Mouse (Mus musculus) cerebellum, adult 11 months (tissue): ENCODE results near the gene Rbm28.
"Not testable (repeated sequence)": the region's sequence is repeated elsewhere in the genome, so short reads cannot be mapped to it uniquely, and the experiment has no call there.

Source experiments
- DNase-seq: peaks from one replicate; pipeline ENCODE4 v3.0.0; 2022

Gene Rbm28

DNA sequence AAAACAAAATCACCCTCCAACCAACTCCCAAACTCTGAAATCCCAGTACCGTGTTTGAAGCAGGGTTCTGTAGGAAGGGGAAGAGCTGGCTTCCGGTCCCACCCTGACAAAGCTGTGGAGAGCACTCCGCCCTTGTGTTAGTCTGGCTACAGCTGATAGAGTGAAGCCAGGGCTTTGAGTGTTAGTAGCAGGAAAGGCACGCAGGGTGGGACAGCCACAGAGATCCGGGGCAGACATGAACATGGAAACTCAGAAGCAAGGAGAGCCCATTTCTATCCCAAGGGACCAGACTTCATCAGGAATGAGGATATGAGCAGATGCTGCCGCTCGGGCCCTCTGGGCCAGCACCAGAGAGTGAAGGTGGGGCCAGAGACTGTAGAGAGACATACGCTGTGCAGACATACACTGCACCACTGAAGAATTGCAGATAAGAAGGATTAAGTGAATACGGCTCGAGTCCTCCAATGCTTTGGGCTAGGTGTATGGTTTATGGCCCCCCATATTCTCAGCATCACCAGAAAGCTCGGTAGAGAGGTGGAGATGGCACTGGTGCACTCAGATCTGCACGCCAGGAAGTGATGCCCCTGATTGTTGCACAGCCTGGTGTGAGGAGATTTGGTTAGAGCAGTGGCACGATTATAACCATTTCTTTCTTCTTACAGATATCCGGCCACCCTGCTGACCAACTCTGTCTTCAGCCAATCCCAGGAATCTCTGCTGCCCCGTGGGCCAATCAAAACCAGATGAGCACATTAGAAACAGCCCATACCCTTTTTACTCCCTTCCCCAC, 29.4 kb upstream of the Rbm28 start:
- DNase-seq = no peak

DNA sequence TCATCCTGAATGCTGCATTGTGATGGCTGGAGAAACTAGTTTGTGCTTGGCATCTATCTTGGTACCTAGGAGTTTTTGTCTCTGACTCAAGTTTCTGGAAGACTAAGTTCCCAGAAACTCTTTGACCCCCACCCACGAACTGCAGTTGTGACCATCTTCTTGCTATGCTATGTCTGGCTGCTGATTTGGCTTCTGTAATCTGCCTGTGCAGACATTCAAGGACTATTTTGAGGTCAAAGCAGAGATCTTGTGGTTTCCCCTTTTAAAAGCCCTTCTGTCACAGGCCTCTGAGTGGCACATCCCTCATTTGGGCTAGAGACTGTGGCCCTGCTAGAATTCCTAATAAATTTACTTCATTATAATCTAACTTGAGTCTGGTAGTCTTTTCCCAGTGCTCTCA, 23.1 kb upstream of the Rbm28 start:
- DNase-seq = no peak

DNA sequence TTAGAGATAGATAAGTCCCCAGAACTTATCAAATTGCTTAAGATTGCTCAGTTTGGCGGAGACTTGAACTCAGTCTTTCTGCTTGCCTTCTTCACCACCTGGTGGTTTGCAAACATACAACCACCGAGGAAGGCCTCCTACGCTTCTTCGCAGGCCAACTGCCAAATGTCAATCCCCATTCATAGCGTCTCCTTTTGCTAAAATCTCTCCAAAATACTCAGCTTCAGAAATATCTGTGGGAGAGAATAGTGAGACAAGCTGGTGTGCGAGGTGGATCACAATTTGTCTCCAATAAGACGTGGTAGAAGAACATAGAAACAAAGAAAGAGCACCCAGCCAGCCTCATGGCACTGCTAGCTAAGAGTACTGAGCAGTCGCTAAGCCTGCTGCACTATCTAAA, 15.0 kb upstream of the Rbm28 start:
- no peak for DNase-seq

DNA sequence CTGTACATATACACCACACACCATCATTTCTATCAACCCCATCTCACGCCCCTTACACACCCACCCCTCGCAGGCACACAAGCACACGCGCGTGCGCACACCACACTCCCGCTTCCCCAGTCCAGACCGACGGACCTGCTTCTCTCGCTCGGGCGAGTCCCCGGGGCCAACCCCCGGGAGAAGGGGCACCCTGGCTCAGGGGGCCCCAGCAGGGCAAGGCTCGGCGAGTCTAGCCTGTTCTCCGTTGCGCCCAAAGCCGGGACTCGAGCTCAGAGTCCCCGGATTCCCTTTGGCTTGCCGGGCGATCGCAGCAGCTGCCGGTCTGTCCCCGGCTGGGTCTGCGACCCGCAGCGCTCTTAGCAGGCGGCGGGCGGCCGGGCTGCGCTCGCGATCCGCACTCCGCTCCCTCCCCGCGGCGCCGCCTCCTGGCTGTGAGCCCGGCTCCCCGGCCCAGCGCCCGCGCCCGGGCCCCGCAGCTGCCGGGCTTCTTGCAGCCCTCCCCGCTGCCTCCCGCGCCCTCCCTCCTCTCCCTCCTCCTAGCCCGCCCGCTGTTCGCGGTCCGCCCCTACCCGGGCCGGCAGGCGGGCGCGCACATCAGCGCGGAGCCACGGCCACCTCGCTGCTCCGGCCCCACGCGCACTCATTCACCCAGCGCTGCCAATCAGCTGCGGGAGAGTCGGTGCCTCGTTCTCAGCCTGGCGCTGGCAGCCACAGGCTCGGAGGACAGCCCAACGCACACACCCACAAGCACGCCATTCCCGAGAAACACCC, 14.3 kb upstream of the Rbm28 start, which contains the start of gene Prrt4:
Gene Prrt4 (minus strand): TSS at position 697 of the 771 bp plus-strand sequence.
- DNase-seq = peak; percentile 49

DNA sequence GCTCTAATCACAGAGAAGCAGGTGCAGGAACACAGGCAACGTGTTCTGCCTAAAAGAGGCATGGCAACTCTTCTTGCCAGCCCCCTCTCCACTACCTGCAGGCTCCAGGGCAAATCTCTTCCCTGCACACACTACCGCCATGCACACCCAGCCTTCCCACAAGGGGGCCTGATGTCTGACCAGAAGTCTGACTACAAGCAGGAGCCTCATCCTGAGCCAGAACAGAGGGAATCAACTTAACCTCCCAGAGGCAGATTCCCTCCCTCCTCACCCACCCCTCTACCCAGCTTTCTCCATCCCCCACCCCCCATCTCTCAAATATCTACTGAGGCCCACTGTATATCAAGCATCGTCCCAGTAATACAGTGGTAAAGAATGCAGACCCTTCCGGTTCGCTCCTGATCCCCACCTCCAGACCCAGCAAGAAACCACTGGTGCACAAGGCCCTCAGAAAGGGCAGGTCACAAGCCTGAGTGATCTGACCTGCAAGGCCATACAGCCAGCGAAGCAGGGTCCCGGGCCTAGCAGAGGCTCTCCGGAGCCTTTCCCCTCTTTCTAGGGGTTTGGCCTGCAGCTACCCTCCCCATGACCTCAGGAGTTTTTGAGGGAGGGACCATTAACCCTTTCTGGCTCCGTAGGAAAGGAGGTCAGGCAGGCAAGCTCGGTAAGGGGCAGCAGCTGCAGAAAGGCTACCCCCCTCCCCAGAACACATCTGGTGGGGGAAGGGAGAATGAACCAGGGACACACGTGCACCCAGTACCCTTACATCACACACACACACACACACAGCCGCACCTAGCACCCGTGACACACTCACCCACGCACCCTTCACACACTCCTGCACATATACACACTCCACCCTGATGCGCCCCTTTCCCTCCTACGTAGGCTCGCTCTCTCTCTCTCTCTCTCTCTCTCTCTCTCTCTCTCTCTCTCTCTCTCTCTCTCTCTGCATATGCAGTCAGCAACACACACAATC, 13.4 kb upstream of the Rbm28 start:
- no peak for DNase-seq

DNA sequence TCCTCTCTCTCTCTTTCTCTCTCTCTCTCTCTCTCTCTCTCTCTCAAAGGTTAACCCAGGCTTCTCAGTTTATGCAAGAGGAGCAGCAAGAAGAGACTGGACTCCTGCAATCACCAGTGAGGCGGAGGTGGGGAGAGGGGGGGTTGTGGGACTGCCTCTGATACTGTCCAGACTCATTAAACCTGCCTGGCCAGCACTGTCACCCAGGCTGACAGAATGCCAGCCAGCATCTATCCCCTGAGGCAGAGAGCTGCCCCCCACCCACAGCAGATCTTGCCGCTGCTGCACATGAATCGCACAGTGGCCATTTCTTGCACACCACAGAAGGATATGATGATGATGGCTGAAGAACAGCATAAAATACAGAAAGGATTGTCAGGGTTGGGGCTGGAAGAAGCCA, 10.3 kb upstream of the Rbm28 start:
- no peak for DNase-seq

DNA sequence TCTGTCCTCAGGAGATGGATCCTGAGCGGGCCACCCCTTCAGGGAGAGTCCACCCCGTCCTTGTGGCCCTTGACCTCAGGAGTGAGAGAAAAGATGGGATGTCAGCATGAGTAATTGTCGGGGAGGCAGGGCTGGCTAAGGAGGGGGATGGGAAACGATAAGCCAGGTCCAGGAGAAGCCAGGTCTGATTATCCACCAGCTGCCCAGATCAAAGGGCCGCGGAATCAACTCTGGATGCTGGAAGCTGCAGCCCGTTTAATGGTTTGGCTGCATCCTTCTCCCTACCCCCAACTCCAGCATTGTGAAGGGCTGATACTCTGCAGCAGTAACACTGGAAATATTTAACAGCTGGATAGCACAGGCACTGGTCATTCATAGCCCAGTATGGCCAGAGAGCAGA, 9.6 kb upstream of the Rbm28 start:
- DNase-seq = no peak

DNA sequence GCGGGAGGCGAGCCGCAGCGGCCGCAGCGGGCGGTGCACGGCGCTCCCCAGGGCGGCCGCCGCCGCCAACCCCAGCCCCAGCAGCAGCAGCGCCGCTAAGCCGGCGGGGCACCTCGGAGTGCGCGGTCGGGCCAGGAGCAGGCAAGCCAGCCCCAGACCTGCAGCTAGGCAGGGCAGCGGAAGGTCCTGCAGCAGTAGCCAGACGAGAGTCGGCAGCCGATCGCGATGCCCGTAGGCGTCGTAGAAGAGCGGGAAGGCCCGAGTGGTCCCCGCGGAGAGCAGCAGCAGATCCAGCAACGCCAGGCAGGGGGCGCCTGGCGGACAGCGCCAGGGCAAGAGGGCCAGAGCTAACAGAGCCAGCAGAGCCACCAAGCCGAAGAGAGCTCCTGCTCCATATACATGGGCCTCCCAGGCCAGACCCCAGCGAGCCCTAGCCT, 6.2 kb upstream of the Rbm28 start:
- DNase-seq = peak; percentile 75

DNA sequence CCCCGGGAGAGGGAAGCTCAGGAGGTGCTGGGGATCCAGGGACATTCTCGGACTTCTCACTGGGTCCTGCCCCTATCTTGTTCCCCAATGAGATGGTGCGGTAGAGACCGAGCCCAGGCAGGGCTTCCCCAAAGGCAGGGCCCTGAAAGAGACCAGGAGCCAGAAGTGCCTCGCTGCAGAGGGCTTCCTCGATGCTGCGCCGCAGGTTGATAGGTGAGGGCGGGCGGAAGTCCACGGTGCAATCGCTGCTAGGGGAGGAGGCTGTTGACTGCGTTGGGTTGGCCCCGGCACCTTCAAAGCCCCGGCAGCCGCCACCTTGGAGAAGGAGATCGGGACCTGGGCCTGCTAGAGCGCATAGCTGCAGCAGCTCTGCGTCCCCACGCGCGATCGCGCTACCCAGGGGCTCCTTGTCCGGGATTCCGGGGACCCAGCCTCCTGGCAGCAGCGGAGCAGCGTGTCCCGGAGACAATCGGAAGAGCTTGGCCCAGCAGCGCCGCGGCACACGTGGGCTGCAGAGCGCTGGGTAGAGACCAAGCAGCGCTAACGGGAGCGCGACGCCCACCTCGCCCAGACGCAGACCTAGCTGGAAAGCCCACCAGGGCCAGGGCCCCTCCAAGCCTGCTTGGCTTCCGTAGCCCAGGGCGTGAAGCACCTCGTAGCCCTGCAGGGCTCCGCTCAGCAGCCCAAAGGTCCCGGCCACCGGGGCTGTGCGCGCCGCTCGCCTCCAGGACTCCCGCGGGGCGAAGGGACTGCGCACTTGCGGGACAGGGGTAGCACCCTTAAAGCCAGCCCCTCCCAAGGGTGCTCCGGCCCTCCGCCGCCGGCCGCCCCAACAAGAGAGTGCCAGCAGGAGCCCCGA, 5.5 kb upstream of the Rbm28 start:
- peak; percentile 43 for DNase-seq

DNA sequence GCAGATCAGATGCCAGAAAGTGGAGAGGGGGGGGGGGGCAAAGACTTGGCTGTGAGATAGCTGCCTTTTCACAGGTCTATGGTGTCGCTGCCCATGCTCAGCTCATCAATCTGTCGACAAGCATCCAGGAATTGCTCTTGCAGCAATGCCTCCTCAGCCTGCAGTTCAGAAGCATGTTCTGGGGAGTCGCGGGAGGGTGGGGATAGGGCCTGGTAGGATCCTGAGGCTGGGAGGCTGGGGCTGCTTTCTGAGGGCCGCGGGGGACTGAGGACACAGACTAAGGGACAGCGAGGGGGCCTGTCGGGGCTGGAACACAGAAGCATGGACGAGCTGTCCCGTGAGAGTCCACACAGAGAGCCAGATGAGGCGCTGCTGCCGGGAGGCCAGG, 4.9 kb upstream of the Rbm28 start:
- no peak for DNase-seq

DNA sequence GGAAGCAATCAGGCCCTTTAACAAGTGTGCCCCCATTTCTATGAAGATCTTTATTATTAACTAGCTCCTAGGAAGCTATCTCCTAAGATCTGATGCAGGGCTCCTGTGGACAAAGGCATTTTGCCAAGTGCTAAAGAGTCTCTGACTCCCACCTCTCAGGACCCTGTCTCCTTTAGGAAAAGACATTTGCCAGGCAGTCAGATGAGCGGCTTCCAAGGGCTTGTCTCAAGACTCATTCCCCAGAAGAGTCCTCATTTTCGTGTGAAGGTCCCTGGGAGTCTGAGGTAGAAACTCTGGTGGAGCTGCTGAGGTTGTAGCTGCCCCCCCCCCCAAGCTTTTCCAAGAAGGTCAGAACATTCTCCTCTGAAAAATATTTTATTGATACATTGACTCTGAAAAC, 4.1 kb upstream of the Rbm28 start:
- DNase-seq = no peak

DNA sequence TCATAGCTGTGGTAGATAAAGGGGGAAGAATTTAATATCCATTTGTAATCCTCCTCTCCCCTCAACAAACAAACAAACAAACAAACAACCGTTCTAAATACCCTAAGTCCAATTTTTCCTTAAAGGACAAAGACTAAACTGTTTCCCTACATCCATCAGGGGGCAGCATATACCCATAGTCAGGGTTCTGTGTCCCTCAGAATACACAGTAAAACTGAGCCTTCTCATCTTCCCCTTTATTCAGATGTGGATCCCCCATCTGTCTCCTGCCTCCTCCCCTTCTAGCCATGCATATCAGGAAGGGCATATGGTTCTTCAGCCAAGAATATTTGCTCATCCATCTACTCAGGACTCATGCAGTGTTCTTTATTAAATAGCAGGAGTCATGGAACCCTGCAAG, 1.4 kb upstream of the Rbm28 start:
- peak; percentile 39 for DNase-seq

DNA sequence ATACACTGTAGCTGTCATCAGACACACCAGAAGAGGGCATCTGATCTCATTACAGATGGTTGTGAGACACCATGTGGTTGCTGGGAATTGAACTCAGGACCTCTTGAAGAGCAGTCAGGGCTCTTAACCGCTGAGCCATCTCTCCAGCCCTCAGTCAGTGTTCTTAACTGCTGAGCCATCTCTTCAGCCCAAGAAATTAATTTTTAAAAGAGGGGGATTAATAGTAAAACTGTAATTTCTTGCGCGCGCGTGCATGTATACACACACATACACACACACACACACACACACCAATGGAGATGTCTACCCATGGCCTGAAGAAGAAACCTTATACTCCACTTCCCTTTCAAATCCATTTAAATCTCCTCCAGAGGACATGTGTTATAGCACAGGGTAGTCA, 3.5 kb downstream of the Rbm28 start:
- not testable (repeated sequence) for DNase-seq

DNA sequence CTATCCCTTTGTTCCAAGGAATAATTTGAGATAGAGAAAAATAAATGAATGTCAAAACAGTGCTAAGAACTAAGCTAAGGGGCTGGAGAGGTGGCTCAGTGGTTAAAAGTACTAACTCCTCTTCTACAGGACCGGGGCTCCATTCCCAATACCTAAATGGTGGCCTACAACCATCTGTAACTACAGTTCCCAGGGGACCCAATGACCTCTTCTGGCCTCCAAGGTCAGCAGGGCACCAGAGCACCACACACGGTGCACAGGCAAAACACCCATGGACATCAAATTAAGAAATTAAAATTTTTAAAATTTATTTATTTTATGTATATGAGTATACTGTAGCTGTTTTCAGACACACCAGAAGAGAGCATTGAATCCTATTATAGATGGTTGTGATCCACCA, 4.0 kb downstream of the Rbm28 start:
- DNase-seq = no peak

DNA sequence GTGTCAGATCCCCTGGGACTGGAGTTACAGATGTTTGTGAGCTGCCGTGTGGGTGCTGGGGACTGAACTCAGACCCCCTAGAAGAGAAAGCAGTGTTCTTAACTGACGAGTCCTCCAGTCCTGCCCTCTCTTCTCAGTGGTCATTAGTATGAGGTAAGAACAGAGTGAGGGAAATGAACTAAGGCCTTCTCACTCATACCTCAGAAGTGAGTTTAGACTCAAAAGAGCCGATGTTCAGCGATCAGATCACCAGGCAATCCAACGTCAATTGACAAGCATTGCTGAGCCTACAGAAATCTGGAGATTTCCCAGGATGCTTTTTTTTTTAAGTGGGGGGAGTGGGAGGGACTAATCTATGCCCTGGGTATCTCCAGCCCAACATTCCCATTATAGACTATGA, 8.5 kb downstream of the Rbm28 start:
- no peak for DNase-seq

DNA sequence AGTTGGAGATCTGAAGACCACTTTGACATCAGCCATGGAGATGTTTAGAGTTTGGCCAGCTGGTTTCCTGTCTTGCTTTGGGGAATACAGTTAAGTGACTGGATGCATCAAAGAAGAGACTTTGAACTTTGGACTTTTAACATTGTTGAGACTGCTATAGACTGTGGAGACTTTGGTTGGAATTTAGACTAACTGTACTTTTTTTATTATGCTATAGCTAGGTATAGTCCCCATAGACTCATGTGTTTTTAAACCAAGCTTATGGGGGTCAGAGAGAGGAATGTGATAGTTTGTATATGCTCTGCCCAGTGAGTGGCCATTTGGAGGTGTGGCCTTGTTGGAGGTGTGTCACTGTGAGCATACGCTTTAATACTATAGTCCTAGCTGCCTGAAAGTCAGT, 14.8 kb downstream of the Rbm28 start:
- no peak for DNase-seq

DNA sequence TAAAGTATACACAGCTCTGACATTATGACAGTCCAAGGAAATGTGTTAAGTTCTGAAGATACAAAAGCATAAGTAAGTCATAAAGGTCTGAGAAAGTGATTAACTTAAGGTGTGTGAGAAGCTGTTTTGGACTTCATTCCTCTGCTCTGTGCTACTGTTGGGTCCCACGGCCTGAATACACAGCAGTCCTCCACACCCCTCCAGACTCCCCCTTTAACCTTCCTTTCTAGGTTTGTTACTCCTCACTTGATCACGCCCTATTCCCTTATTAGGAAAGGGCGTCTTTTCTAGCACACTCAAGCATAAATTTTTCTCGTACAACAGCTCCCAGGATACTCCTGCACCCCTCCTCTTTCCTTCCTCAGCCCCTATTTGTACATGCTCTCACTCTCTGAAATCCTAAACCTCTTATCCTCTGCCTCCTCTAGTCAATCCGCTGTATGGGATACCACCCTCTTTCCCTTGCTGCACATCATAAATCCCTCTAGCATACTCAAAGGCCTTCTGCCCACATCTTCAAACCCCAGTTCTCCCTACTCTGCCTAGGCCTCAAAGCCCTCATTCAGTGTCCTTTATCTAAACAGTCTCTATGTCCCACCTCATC, 17.3 kb downstream of the Rbm28 start:
- no peak for DNase-seq

DNA sequence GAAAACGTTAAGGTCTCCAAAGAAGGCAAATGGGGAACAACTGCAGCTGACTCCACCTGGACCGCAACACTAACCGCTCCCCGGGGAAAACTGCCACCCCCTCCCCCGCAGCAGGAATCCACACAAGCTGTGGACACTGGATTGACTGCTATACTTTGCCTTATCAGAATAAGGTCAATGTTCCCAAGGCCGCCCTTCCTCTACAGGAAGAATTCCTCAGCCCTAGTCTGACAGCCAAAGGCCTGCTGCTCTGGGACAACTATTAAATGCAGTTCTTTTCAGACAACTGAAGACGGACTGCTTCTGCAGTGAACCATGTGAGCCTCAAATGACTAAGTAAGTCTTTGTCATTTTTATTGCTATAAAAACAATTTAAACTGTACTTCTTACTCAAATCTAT, 18.2 kb downstream of the Rbm28 start:
- no peak for DNase-seq

DNA sequence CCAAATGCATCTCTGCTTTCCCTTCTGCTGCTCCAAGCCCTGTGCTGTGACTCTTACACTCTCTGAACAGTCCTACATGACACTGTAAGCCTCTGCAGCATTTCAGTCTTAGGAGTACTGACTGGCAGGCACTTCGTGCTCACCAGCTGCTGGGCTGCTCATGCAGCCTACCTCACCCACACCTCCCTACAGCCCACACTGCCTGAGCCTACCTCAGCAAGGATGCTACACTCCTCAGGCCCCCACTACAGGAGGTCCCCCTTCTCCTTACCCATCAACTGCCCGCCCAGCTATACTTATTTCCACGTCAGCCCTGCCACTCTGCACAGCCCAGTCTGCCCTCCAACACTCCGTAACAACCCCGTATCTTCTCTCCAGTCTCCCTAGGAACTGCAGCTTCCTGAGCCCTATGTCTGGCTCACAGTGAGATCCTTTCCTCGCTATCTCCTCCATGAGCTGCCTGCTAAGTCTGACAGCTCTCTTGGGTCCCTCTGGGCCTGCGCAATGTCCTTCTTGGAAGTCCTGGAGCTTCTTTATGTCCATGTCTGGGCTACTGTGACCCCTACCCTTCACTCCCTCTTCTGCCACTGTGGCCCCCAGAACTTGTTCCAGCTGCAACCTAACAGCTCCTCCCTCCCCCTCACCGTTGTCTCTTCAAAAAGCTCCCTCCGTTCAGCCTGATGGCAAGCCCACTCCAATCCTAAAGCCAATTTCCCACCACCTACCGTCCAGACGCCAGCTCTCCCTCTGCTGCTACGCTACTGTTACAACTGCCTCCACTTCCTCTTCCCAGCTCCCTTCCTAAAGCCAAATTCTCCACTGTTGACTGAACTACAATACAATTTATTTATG, 19.1 kb downstream of the Rbm28 start:
- no peak for DNase-seq

DNA sequence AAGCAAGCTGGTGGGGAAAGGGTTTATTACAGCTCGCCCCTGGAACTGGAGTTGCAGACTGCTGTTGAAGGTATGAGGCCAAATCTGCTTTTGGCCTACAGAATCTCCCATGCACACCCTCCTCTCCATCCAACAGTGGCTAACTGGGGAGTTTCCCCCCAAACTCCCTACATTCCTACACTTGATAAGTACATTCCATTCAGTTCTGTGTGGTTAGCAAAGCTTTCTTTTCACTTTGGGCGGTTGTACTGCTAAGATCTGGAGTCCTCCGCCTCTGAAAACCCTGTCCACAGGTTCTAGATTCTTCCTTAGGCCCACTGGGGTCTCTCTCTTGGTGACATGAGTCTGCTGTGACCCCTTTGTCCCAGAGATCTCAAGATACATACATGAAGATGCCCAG, 19.8 kb downstream of the Rbm28 start:
- DNase-seq = no peak

DNA sequence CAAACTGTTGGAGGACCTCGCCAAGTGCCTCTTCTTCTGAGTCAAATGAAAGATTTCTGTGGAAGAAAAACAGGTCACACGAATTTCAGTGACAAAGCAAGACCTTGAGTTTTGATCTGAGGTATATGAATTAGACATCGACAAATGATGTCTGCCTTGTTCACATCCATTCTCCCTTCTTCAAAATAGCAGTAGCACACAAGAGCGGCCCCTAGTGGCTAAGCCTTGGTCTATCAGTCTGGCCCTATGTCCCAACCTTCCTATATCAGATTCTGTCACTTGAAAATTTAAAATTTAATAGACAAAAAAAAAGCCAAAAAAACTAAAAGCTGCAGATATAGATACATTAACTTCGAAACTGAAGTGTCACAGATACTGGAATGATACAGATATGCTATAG, 21.2 kb downstream of the Rbm28 start:
- DNase-seq = peak; percentile 47
